Mouse (Mus musculus) cerebellum, postnatal 36 days (tissue): ENCODE measurements around the gene Thoc2.
A peak's percentile ranks its signal among the peaks of the same experiment; 100 is the strongest.

Experiments used
- DNase-seq, 2 experiments: peaks; one replicate each; pipeline ENCODE4 v3.0.0; 2021 to 2022; ENCODE audit warnings: mixed read lengths in 2 of 2

The Thoc2 gene

DNA sequence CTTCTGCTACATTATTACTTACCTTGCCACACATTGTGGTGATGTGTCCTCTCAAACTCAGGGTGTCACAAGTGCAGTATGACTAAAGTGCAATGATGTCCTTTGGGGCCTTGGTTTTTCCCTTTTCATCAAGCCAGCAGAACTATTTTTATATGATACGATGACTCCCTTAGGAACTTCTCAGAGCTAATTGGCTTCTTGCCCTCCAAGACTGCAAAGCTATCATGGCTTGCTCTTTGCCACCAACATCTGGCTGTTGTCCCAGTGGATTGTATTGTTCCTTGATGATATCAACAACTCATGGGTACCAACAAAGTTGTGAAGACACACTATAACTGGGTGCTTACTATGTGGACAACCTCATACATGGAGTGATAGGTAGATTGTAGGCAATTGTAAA lies at the start of gene Thoc2:
Gene Thoc2, minus strand, starts transcription at position 101 of the 400 bp plus-strand sequence.
- DNase-seq: no peak

- no peak for DNase-seq
Observed at GRCm38 (mm10) chrX:41970096-41970495, 49.6 kb upstream of the Thoc2 start.

DNA sequence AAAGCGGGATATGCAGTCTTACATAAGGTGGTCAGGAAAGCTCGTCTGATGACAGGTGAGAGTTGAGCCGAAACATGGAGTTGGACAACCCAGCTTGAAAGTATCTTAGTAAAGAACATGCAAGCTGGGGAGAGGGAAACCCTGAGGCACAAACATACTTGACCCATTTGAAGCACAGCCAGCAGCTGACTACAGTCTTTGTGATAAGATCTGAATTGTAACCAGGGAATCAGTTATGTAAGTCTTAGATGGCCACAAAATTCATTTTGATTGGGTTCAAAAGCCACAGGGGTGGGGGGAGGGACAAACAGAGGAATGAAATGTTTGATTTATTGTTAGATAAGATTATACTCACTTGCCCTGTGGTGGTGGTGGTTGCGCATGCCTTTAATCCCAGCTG lies 48.9 kb upstream of the Thoc2 start:
- no peak for DNase-seq

- no peak for DNase-seq
Observed at GRCm38 (mm10) chrX:41957161-41957560, 36.7 kb upstream of the Thoc2 start.

- no peak for DNase-seq
Observed at GRCm38 (mm10) chrX:41941840-41942239, 21.4 kb upstream of the Thoc2 start.

GRCm38 (mm10) chrX:41931821-41932220 lies 11.3 kb upstream of the Thoc2 start:
- peak; percentile 2 to 4 for DNase-seq

GRCm38 (mm10) chrX:41924708-41925107 lies 4.2 kb upstream of the Thoc2 start:
- no peak for DNase-seq

GRCm38 (mm10) chrX:41912061-41912401 lies 8.4 kb downstream of the Thoc2 start:
- DNase-seq: no peak

DNA sequence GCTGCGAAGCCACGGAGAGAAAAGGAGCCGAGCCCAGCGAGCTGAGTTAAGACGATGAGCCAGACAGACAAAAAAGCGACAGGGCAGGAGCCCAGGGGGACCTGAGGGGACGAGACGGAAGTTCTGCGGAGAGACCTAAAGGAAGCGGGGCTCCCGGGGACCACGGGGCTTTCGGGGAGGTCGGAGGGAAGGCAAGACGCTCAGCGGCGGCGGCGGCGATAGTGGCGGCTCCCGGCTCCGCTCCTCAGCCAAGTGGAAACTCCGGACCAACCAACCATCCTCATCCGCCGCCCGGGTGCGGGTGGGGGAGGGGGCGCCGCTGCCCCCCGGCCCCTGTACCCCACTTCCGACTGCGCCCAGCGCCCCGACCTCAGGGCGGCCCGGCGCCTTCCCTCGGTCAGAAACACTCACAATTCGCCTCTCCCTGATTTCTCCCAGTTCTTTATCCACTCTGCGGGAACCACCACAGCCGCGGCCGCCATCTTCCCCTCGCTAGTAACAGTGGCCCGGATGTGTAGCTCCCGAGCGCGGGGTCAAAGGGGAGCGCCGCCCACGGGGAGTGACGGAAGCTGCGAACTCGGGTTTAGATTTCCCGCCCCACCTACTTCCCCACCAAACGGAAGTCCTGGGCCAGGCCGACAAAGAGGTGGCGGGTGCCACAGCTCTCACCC lies 8.9 kb downstream of the Thoc2 start:
- peak; percentile 78 to 83 for DNase-seq

DNA sequence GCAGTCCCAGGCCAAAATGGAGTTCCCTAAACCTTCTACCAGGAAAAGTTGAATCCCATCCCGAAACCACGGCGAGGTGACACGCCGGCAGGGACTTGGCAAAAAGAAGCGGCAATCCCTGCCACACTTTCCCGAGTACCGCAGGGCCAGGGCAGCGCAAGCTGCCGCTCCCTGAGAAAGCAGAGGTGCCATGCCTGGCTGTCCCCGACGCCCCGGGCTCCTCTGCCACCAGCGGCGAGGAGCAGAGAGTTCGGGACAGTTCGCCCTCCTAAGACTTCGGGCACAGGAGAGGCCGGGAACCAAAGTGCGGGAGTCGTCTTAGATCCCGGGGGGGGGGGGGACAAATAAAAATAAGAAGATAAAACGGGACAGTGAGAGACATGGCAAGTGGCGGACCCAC lies 9.5 kb downstream of the Thoc2 start:
- DNase-seq: peak; percentile 7 to 10

DNA sequence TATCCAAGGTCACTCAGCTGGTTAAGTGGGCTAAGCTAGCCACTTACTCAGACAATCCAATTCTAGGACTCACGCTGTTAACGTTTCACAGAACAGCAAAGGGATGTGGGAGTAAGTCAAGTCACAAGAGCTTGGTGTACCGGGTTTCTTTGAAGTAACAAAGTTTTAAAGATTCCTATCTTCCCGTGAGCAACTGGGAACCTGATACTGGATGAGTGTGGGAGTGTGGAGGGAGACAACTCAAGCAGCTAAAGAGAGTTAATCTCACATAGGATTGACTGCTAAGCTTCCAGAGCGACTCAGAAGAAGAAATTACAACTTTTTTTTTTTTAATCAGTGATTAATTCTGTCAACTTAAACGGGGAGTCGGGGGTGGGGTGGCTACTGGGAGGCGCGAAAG lies 10.0 kb downstream of the Thoc2 start:
- no peak for DNase-seq

GRCm38 (mm10) chrX:41884759-41885505 lies 35.5 kb downstream of the Thoc2 start:
- no peak for DNase-seq

GRCm38 (mm10) chrX:41876581-41876980 lies 43.9 kb downstream of the Thoc2 start:
- DNase-seq: peak; percentile 9 to 13

- no peak for DNase-seq
Observed at GRCm38 (mm10) chrX:41837823-41838222, 82.7 kb downstream of the Thoc2 start.

DNA sequence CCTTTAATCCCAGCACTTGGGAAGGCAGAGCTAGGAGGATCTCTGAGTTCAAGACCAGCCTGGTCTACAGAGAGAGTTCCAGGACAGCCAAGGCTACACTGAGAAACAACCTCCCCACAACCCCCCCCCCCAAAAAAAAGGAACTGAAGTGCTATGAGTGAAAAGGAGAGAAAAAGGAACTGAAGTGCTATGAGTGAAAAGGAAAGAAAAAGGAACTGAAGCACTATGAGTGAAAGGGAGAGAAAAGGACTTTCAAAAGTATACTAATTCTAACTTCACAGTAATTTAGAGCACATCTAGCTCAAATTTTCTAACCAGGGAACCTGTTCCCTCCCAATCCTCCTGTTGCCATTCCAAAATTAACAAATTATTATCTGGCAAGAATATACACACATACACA lies 114.9 kb downstream of the Thoc2 start:
- DNase-seq: no peak

DNA sequence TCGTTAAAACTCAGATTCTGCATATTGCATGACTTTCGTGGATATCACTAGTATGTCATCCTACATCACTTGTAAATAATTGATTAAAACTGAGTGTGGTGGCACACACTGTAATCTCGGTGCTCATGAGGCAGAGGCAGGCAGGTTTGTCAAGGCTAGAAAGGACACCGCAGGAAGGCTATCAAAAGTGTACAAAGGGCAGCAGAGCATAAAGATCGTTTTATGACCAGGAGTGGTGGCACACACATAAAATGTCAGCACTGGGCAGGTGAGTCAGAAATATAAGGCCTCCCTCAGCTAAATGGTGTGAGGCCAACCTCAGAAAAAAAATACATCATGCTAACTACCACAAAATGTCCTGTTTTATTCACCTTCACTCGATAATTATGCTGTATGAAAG lies 127.2 kb downstream of the Thoc2 start:
- DNase-seq: no peak
